Mouse (Mus musculus) spleen, adult 2 months (tissue): ENCODE measurements around the gene Mrpl38.

ENCODE experiments used
- CTCF ChIP-seq: fragments of 200-500 bp; IDR thresholded peaks from 2 replicates; pipeline ENCODE4 v1.5.1; 2011; ENCODE audit warnings: mild to moderate bottlenecking, inconsistent platforms; ENCODE audit not compliant: insufficient read depth, insufficient read length, insufficient replicate concordance; ENCODE audit errors: extremely low read depth
- POLR2A ChIP-seq: fragments of 200-500 bp; IDR thresholded peaks from 2 replicates; pipeline ENCODE4 v1.6.1; 2011; ENCODE audit warnings: low read depth, low read length, inconsistent platforms

DNA sequence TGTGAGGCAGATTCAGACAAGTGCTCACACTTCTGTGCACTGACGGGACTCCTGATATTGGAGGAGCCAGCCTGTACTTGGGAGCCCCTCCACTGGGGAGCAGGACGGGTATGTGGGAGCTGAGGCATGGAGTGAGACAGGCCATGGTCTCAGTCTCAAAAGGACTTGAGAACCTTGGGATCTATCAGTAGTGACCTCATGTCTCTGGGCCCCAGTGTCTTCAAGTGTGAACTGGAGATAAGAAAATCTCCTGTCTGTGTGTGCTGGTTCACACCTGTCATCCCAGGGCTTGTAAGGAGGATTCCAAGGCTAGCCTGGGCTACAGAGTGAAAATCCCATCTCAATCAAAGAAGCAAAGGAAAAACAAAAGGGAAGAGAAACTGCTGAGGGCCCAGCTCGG, 4.8 kb upstream of the Mrpl38 start:
- TF ChIP-seq CTCF (no peak), POLR2A (no peak)
